Mouse (Mus musculus) spleen, adult 12 weeks (tissue): Measurements from ENCODE around the gene Rtkn2.

Experiments used
- DNase-seq: peaks from one replicate; pipeline ENCODE4 v3.0.0; 2022; ENCODE audit warnings: low spot score

The Rtkn2 gene

GRCm38 (mm10) chr10:67979401-67980157, at the start of gene Rtkn2:
TSS of gene Rtkn2 (plus strand) at chr10:67979570.
- DNase-seq, result peak; percentile 73

GRCm38 (mm10) chr10:67931328-67931727, 48.0 kb upstream of the Rtkn2 start:
- DNase-seq, result no peak

DNA sequence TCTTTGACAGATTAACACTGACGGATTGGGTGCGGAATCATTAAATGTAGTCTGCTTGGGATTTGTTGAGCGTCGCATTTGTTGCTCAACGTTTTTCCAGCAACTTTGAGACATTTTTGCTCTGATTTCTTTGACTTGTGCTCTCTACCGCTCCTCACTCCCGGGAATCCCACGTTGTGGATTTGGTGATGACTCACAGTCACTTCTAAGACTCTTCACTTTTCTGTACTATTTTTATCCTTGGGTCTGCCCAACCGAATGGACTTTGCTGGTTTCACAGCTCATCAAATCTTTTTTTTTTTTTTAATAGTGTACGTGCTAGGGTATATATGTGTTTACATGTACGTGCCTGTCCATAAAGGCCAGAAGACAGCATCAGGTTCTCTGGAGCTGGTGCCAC, 46.6 kb upstream of the Rtkn2 start:
- no peak for DNase-seq

DNA sequence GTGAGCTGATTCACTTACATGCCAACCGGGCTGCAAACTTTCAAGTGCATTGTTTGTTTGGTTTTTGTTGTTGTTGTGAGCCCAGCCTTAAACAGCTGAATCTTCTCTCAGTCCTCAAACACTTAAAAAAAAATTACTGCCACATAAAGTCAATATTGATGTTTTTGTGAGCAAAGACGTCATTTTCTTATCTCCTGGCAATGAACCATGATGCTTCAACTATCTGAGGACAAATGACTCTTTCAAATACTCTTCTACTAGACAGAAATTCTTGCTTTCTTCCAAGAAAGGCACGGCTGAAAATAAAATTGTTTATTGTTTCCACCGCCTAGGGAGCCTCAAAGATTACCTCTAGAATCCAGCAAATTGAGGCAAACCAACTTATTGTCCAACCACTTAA, 42.4 kb upstream of the Rtkn2 start:
- DNase-seq, result no peak

DNA sequence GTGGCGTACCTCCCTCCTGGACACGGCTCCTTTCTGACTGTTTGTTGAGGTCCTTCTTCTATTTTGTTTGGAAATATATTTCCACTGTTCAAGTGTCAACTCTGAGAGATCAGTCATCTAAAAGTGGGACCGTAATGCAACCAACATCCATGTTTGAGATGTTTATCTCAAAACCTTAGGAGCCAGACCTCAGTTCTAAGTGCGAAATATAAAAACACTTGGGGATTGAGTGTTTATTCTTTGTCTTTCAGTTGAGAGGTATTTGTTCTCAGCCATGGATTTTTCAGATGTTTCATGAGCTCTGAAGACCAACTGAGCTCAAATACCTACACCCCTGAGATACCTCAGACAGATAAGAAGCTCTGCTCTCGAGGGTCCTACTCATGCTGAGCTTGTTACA, 41.6 kb upstream of the Rtkn2 start:
- DNase-seq, result no peak

DNA sequence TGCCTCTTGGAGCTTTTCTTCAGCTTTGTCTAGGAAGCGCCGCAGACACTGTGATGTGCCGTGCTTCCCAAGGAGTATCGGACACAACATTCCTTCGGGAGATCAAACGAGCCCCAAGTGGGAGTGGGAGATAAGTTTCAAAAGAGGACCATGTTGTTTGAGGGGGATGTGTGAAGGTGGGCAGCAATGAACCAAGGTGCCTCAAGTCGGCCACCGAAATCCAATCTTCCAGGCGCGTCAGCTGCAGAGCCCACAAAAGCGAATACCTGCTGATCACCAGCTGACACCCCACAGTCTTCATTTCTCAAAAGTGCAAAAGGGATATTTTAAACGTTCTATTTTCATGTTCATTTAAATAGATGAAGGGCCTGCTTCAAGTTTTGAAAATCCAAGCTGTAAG, 39.8 kb upstream of the Rtkn2 start:
- DNase-seq, result no peak

GRCm38 (mm10) chr10:67943513-67943912, 35.9 kb upstream of the Rtkn2 start:
- DNase-seq, result no peak

- no peak for DNase-seq
These were observed 29.2 kb upstream of the Rtkn2 start for GRCm38 (mm10) chr10:67950059-67950748.

GRCm38 (mm10) chr10:67951690-67952089, 27.7 kb upstream of the Rtkn2 start:
- no peak for DNase-seq

DNA sequence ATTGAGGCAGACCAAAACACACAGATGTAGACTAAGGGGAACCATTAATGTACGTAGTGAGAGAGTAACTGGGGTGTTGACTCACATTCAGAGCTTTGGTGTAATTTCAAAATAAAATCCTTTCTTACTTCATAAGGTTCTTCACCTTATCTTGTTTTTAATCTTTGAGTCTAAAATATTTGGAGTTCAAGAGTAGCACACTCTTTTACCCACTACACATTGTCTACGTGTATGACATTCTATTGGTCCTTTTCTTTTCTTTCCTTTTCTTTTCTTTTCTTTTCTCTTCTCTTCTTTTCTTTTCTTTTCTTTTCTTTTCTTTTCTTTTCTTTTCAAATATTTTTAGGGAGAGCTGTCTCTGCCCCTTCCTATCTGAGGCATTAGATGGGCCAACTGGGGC, 23.4 kb upstream of the Rtkn2 start:
- DNase-seq, result no peak

DNA sequence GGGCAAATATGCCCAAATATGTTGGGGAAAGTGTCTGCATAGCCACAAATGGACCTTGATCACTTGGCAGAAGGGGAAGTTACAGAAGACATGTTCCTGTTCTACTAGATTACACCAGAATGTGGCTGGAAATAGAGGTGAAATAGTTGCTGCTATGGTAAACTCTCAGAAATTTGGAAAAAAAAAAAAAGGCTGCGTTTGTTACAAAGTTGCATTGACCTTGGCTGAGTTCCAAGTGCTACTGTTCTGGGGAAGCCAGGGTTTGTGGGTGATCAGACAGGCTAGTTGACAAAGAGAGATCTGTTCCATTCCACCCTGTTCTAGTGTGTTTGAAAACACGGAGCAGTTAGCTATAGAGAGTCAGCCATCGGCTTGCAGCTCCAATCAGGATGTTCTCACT, 19.4 kb upstream of the Rtkn2 start:
- DNase-seq, result no peak

GRCm38 (mm10) chr10:67962496-67962895, 16.9 kb upstream of the Rtkn2 start:
- no peak for DNase-seq

GRCm38 (mm10) chr10:67964060-67964459, 15.3 kb upstream of the Rtkn2 start:
- no peak for DNase-seq

- no peak for DNase-seq
These were observed 14.0 kb upstream of the Rtkn2 start for GRCm38 (mm10) chr10:67965251-67965986.

DNA sequence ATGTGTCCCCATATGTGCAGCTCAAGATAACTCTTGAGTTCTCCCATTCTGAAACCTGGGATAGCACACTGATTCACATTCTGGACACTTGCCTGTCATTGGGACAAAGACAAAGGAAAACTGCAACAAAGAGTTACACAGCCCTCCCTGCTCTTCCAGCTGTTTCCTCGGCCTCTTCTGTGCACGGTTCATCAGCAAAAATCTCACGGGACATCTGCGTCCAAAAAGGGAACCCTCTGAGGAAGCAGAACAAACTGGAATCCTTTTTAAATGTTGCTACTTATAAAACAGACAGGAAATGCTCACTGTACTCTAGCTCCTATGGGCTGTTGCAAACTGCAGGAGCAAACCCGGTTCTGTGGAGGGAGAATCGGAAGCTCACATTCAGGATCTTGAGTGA, 13.3 kb upstream of the Rtkn2 start:
- DNase-seq, result no peak

DNA sequence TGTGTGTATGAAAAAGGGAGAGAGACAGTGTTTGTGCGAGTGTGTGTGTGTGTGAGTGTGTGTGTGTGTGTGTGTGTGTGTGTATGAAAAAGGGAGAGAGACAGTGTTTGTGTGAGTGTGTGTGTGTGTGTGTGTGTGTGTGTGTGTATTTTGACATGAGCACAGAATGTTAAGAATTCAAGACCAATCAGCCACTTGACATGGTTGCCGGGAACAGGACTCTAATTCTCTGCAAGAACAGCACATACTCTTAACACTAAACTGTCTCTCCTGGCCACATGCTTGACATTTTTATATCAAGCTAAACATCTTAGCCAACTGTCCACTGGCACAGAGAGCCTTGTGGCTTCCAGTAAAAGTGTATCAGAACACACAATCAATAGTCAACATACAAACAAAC, 12.4 kb upstream of the Rtkn2 start:
- DNase-seq, result no peak

GRCm38 (mm10) chr10:67971166-67971796, 8.1 kb upstream of the Rtkn2 start:
- no peak for DNase-seq

- DNase-seq, result no peak
These were observed 2.1 kb upstream of the Rtkn2 start for GRCm38 (mm10) chr10:67977271-67977670.

DNA sequence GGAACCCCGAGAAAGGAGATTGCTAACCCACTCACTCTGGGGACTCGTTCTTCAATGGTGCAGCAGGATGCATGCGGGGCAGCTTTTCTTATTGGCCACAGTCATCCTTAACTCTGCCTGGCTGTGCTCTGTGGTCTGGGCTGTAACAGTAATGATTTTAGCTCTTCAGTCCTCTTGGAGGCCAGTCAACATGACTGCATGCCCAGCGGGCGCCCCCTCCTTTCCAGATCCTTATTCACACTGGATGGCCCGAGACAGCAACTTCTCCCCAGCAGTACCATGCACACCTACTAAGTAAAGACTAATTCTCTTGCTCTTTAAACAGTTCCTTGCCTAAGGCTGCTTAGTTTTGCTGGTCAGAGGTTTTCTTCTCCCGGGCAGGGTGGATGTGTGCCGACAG, 4.4 kb downstream of the Rtkn2 start:
- no peak for DNase-seq

GRCm38 (mm10) chr10:67984271-67984943, 5.0 kb downstream of the Rtkn2 start:
- no peak for DNase-seq

GRCm38 (mm10) chr10:67985100-67985499, 5.7 kb downstream of the Rtkn2 start:
- DNase-seq, result no peak

GRCm38 (mm10) chr10:67995356-67995755, 16.0 kb downstream of the Rtkn2 start:
- DNase-seq, result no peak
